ENCODE assay signal across 8 mouse cellular contexts in the genomic region with DNA sequence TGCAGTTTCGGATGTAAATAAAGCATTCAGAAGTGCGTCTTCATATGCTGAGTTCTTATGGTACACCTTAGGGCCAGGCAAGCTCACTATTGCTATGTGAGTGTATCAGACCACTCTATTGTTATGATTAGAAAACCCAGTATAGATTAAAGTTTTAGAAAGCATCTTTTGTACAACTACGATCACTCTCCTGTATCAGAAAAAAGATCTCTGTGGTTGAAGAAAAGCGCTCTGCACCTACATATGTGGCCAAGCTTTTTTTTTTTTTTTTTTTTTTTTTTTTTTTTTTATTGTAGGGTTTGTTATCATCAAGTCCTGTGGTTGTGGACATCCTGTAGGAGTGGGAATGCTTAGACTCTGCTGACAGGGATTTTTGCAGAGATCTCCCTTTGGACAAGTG. TPM values are rescaled to one million over a fixed set of nuclear protein-coding genes. Genes with fewer than 3 reads are reported as not detected.
DNase-seq lines count a peak whose midpoint lies in the region; ATAC-seq lines count a peak whose summit lies in the region.

No protein-coding gene starts in this region.

- H3K36me3 ChIP-seq in erythroblast, embryonic 14.5 days (ENCODE audit: control insufficient read depth), result peaks cover 3% of the 10 kb centered on the region
- H3K36me3 ChIP-seq in forebrain, embryonic 11.5 days (ENCODE audit: control insufficient read depth, insufficient read depth, low read length), result no peaks in the 10 kb centered on the region; the same call in 1 of the 2 replicates
- H3K36me3 ChIP-seq in liver, embryonic 15.5 days (replicated peaks), result no peaks in the 10 kb centered on the region

- no peaks in the 10 kb centered on the region for H3K27me3 ChIP-seq in erythroblast, embryonic 14.5 days (ENCODE audit: control insufficient read depth)
- no peaks in the 10 kb centered on the region for H3K27me3 ChIP-seq in forebrain, embryonic 11.5 days (ENCODE audit: control insufficient read depth, insufficient read depth, low read length)
- H3K27me3 ChIP-seq in liver, embryonic 15.5 days, result no peaks in the 10 kb centered on the region

- H3K4me2 ChIP-seq in forebrain, embryonic 11.5 days (ENCODE audit: low read depth, low read length, severe bottlenecking), result peak overlapping the region; percentile 46
- peak overlapping the region; percentile 71 for H3K4me2 ChIP-seq in liver, embryonic 15.5 days

- H3K9me3 ChIP-seq in erythroblast, embryonic 14.5 days (ENCODE audit: control insufficient read depth, low read length), result no peaks in the 10 kb centered on the region
- H3K9me3 ChIP-seq in forebrain, embryonic 11.5 days (ENCODE audit: control insufficient read depth, low read length), result no peaks in the 10 kb centered on the region; the same call in 1 of the 2 replicates
- no peaks in the 10 kb centered on the region for H3K9me3 ChIP-seq in liver, embryonic 15.5 days (replicated peaks)

- peaks cover 21% of the 10 kb centered on the region for H3K4me1 ChIP-seq in erythroblast, embryonic 14.5 days (ENCODE audit: control insufficient read depth)
- H3K4me1 ChIP-seq in forebrain, embryonic 11.5 days (replicated peaks; ENCODE audit: control insufficient read depth, insufficient read depth, low read length), result no peaks in the 10 kb centered on the region; the same call in 1 of the 2 replicates
- peaks cover 22% of the 10 kb centered on the region for H3K4me1 ChIP-seq in liver, embryonic 15.5 days (replicated peaks)

- DNase-seq in A20 (ENCODE audit: low read depth, low spot score), result peak; percentile 45
- DNase-seq in forebrain, embryonic 11.5 days (ENCODE audit: low spot score), result no peak
- no peak for DNase-seq in right cerebral cortex, postnatal 10 days (ENCODE audit: low spot score in 2 of 2)
- no peak for DNase-seq in ovary, adult 18-20 months (ENCODE audit: low spot score)
- DNase-seq in cerebellum, postnatal 25 days, result no peak

- WGBS in forebrain, embryonic 11.5 days, result 60% methylated on average over 4 of the region's 4 CpGs
- WGBS in liver, embryonic 15.5 days (ENCODE audit: insufficient replicate concordance), result 21% methylated on average over 4 of the region's 4 CpGs

- H3K9ac ChIP-seq in forebrain, embryonic 11.5 days (ENCODE audit: low read length), result peak overlapping the region; percentile 12; the same call in 1 of the 2 replicates
- H3K9ac ChIP-seq in liver, embryonic 15.5 days, result peak overlapping the region; percentile 43; the same call in 1 of the 2 replicates

- no peak for ATAC-seq in erythroblast, adult 5-6 weeks (replicated peaks; ENCODE audit: low FRiP score, poor library complexity, severe bottlenecking)
- no peak for ATAC-seq in forebrain, embryonic 11.5 days (replicated peaks; ENCODE audit: low FRiP score)
- no peak for ATAC-seq in liver, embryonic 15.5 days (ENCODE audit: insufficient read depth)

- peak overlapping the region; percentile 72 for H3K4me3 ChIP-seq in erythroblast, embryonic 14.5 days (replicated peaks)
- H3K4me3 ChIP-seq in forebrain, embryonic 11.5 days (ENCODE audit: low read depth, low read length), result peak overlapping the region; percentile 50
- peak overlapping the region; percentile 75 for H3K4me3 ChIP-seq in liver, embryonic 15.5 days (replicated peaks)

- H3K27ac ChIP-seq in forebrain, embryonic 11.5 days (ENCODE audit: low read depth, low read length), result no peak overlapping the region
- H3K27ac ChIP-seq in liver, embryonic 15.5 days (replicated peaks), result no peak overlapping the region; the same call in 1 of the 2 replicates

RNA-seq across cellular contexts. Expression of a gene that starts 0.9 kb away (rescaled TPM):
- 0.03 and 0.09 TPM in 2 replicates for polyA plus RNA-seq in erythroblast, embryonic 14.5 days (2012)
- 11.3 and 12.1 TPM in 2 replicates for total RNA-seq in erythroblast, adult 5-6 weeks (2015; ENCODE audit: low replicate concordance)
- 12.4 and 14.0 TPM in 2 replicates for total RNA-seq in erythroblast, adult 5-6 weeks (2017; ENCODE audit: low replicate concordance)
- 19.0 and 20.7 TPM in 2 replicates for polyA plus RNA-seq in forebrain, embryonic 11.5 days (2014; fragmentation: Nextera tagmentation; extraction: Ambion mirVana)
- 4.8 and 5.4 TPM in 2 replicates for polyA plus RNA-seq in liver, embryonic 15.5 days (2015; fragmentation: Nextera tagmentation; extraction: Ambion mirVana)

RNA-seq across cellular contexts. Expression of a gene that starts 1.0 kb away (rescaled TPM):
- polyA plus RNA-seq in erythroblast, embryonic 14.5 days (2012), result 0.01 and 0.04 TPM in 2 replicates
- total RNA-seq in erythroblast, adult 5-6 weeks (2015; ENCODE audit: low replicate concordance), result 8.8 and 10.4 TPM in 2 replicates
- total RNA-seq in erythroblast, adult 5-6 weeks (2017; ENCODE audit: low replicate concordance), result 10.2 and 14.6 TPM in 2 replicates
- 25.6 and 28.8 TPM in 2 replicates for polyA plus RNA-seq in forebrain, embryonic 11.5 days (2014; fragmentation: Nextera tagmentation; extraction: Ambion mirVana)
- polyA plus RNA-seq in liver, embryonic 15.5 days (2015; fragmentation: Nextera tagmentation; extraction: Ambion mirVana), result 7.0 and 7.5 TPM in 2 replicates

RNA-seq across cellular contexts. Expression of a gene that starts 53.6 kb away (rescaled TPM):
- polyA plus RNA-seq in erythroblast, embryonic 14.5 days (2012), result not detected in 2 replicates
- not detected in 2 replicates for total RNA-seq in erythroblast, adult 5-6 weeks (2015; ENCODE audit: low replicate concordance)
- 2.5 and 4.7 TPM in 2 replicates for total RNA-seq in erythroblast, adult 5-6 weeks (2017; ENCODE audit: low replicate concordance)
- 9.0 and 9.5 TPM in 2 replicates for polyA plus RNA-seq in forebrain, embryonic 11.5 days (2014; fragmentation: Nextera tagmentation; extraction: Ambion mirVana)
- 1.0 TPM in 2 replicates for polyA plus RNA-seq in liver, embryonic 15.5 days (2015; fragmentation: Nextera tagmentation; extraction: Ambion mirVana)
